Mouse (Mus musculus) urinary bladder, postnatal 36 days (tissue): Measurements from ENCODE around the gene Scpep1.
A peak's percentile ranks its signal among the peaks of the same experiment; 100 is the strongest.
"Not testable (repeated sequence)": the region's sequence is repeated elsewhere in the genome, so short reads cannot be mapped to it uniquely, and the experiment has no call there.

Experiments
- DNase-seq, 2 experiments: peaks; one replicate each; pipeline ENCODE4 v3.0.0; 2022; ENCODE audit warnings: low spot score in 2 of 2, mixed read lengths in 1 of 2

The Scpep1 gene

GRCm38 (mm10) chr11:88926566-88926965 lies 28.7 kb downstream of the Scpep1 start:
- DNase-seq, result no peak

- DNase-seq, result peak in 1 of 2 experiments; percentile 65
Measured at GRCm38 (mm10) chr11:88909388-88910036, 45.8 kb downstream of the Scpep1 start.

GRCm38 (mm10) chr11:88908557-88909211 lies 46.6 kb downstream of the Scpep1 start:
- peak in 1 of 2 experiments; percentile 56 for DNase-seq

GRCm38 (mm10) chr11:88907886-88908285 lies 47.4 kb downstream of the Scpep1 start:
- DNase-seq, result no peak

GRCm38 (mm10) chr11:88905621-88906020 lies 49.6 kb downstream of the Scpep1 start:
- DNase-seq, result no peak

- no peak for DNase-seq
Measured at GRCm38 (mm10) chr11:88904080-88904479, 51.2 kb downstream of the Scpep1 start.

- no peak for DNase-seq
Measured at GRCm38 (mm10) chr11:88902762-88903161, 52.5 kb downstream of the Scpep1 start.

- peak in 1 of 2 experiments; percentile 46 for DNase-seq
Measured at GRCm38 (mm10) chr11:88901341-88901802, 53.9 kb downstream of the Scpep1 start.

- no peak for DNase-seq
Measured at GRCm38 (mm10) chr11:88899561-88899960, 55.7 kb downstream of the Scpep1 start.

GRCm38 (mm10) chr11:88898380-88898763 lies 56.9 kb downstream of the Scpep1 start:
- DNase-seq, result no peak

- peak in 1 of 2 experiments; percentile 28 for DNase-seq
Measured at GRCm38 (mm10) chr11:88897624-88898379, 57.5 kb downstream of the Scpep1 start.

GRCm38 (mm10) chr11:88895800-88896232 lies 59.4 kb downstream of the Scpep1 start:
- peak; percentile 29 to 43 for DNase-seq

- DNase-seq, result peak in 1 of 2 experiments; percentile 16
Measured at GRCm38 (mm10) chr11:88895235-88895634, 60.0 kb downstream of the Scpep1 start.

GRCm38 (mm10) chr11:88894279-88894678 lies 61.0 kb downstream of the Scpep1 start:
- not testable (repeated sequence) for DNase-seq

- DNase-seq, result not testable (repeated sequence)
Measured at GRCm38 (mm10) chr11:88893501-88893900, 61.8 kb downstream of the Scpep1 start.

- not testable (repeated sequence) for DNase-seq
Measured at GRCm38 (mm10) chr11:88892789-88893188, 62.5 kb downstream of the Scpep1 start.

GRCm38 (mm10) chr11:88891921-88892561 lies 63.2 kb downstream of the Scpep1 start:
- DNase-seq, result peak; percentile 54 to 56

- not testable (repeated sequence) for DNase-seq
Measured at GRCm38 (mm10) chr11:88891446-88891845, 63.8 kb downstream of the Scpep1 start.

GRCm38 (mm10) chr11:88890904-88891303 lies 64.4 kb downstream of the Scpep1 start:
- DNase-seq, result not testable (repeated sequence)

GRCm38 (mm10) chr11:88888996-88889395 lies 66.3 kb downstream of the Scpep1 start:
- DNase-seq, result no peak

GRCm38 (mm10) chr11:88884376-88885065 lies 70.7 kb downstream of the Scpep1 start:
- DNase-seq, result no peak
